Mouse (Mus musculus): ENCODE data around the gene Tmem269. TPM values are rescaled to one million over a fixed set of nuclear protein-coding genes. Genes with fewer than 3 reads are reported as not detected.

Gene Tmem269
- total and polyA plus RNA-seq, 3 experiments = not detected

- ATAC-seq (ENCODE audit: extremely low read depth, insufficient number of reproducible peaks, low FRiP score, poor library complexity, severe bottlenecking) = no peak
These were observed 8.7 kb upstream of the Tmem269 start for GRCm38 (mm10) chr4:119226751-119227150.

DNA sequence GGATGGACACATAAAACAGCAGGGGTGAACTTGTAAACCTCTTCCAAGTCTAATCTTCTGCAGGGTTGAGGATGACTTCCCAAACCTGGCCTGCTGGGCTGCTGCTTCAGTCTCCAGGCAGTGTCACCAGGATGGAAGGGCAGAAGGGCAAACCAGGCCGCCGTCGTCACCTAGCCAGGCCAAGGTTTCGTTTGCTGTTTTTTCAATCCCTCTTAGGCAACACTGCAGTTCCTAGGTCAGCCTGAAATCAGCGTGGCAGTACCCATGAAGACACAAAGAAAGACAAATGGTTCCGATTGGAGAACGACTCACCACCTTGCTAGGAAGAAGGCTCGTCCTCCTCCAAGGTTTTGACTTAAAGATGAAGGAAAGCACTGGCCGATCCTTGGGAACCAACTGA lies 7.7 kb upstream of the Tmem269 start:
- DNase-seq (ENCODE audit: low spot score) (no peak), ATAC-seq (ENCODE audit: extremely low read depth, insufficient number of reproducible peaks, low FRiP score, poor library complexity, severe bottlenecking) (no peak)
- peaks cover 75% of the 10 kb centered on the region for H3K36me3 ChIP-seq (replicated peaks)
- H3K4me3 ChIP-seq (ENCODE audit: low read depth, low read length) = no peak overlapping the region
- peaks cover 9% of the 10 kb centered on the region; the same call in 1 of the 2 replicates for H3K4me1 ChIP-seq (ENCODE audit: insufficient read depth, low read depth, low read length)
- H3K9me3 ChIP-seq (replicated peaks) = no peaks in the 10 kb centered on the region
- no peaks in the 10 kb centered on the region for H3K27me3 ChIP-seq (ENCODE audit: insufficient read depth, low read length)
- TF ChIP-seq CTCF (IDR thresholded peaks at IDR 0.05; ENCODE audit: low read depth, low read length) (no peak), POLR2AphosphoS5 (IDR thresholded peaks at IDR 0.05; ENCODE audit: insufficient replicate concordance, low read depth, low read length) (no peak), TAL1 (conservative IDR thresholded peaks at IDR 0.05; ENCODE audit: low read depth, low read length) (no peak), GATA2 (IDR thresholded peaks at IDR 0.05; ENCODE audit: borderline replicate concordance, low read depth, low read length) (no peak), GATA1 (IDR thresholded peaks at IDR 0.05; ENCODE audit: borderline replicate concordance, low read length) (no peak)

More at GRCm38 (mm10) chr4:119226751-119227150, 8.7 kb upstream of the Tmem269 start:
- Histone ChIP-seq H3K4me1 (ENCODE audit: insufficient read depth, low read depth, low read length) (peaks cover 9% of the 10 kb centered on the region; the same call in 1 of the 2 replicates), H3K4me3 (ENCODE audit: low read depth, low read length) (no peak overlapping the region), H3K27me3 (ENCODE audit: insufficient read depth, low read length) (no peaks in the 10 kb centered on the region), H3K9me3 (replicated peaks) (no peaks in the 10 kb centered on the region), H3K36me3 (replicated peaks) (peaks cover 75% of the 10 kb centered on the region)
- TF ChIP-seq GATA1 (IDR thresholded peaks at IDR 0.05; ENCODE audit: borderline replicate concordance, low read length) = no peak
- TF ChIP-seq GATA2 (IDR thresholded peaks at IDR 0.05; ENCODE audit: borderline replicate concordance, low read depth, low read length) = no peak
- no peak for TF ChIP-seq POLR2AphosphoS5 (IDR thresholded peaks at IDR 0.05; ENCODE audit: insufficient replicate concordance, low read depth, low read length)
- TF ChIP-seq CTCF (IDR thresholded peaks at IDR 0.05; ENCODE audit: low read depth, low read length) = no peak
- TF ChIP-seq TAL1 (conservative IDR thresholded peaks at IDR 0.05; ENCODE audit: low read depth, low read length) = no peak
- no peak for DNase-seq (ENCODE audit: low spot score)

GRCm38 (mm10) chr4:119224534-119224933 lies 6.5 kb upstream of the Tmem269 start:
- ATAC-seq (ENCODE audit: extremely low read depth, insufficient number of reproducible peaks, low FRiP score, poor library complexity, severe bottlenecking) (no peak), DNase-seq (ENCODE audit: low spot score) (no peak)
- peaks cover 9% of the 10 kb centered on the region; the same call in 1 of the 2 replicates for H3K4me1 ChIP-seq (ENCODE audit: insufficient read depth, low read depth, low read length)
- no peak overlapping the region for H3K4me3 ChIP-seq (ENCODE audit: low read depth, low read length)
- H3K9me3 ChIP-seq (replicated peaks) = no peaks in the 10 kb centered on the region
- H3K36me3 ChIP-seq (replicated peaks) = peaks cover 65% of the 10 kb centered on the region
- no peaks in the 10 kb centered on the region for H3K27me3 ChIP-seq (ENCODE audit: insufficient read depth, low read length)
- TF ChIP-seq POLR2AphosphoS5 (IDR thresholded peaks at IDR 0.05; ENCODE audit: insufficient replicate concordance, low read depth, low read length) (no peak), TAL1 (conservative IDR thresholded peaks at IDR 0.05; ENCODE audit: low read depth, low read length) (no peak), GATA1 (IDR thresholded peaks at IDR 0.05; ENCODE audit: borderline replicate concordance, low read length) (no peak), CTCF (IDR thresholded peaks at IDR 0.05; ENCODE audit: low read depth, low read length) (no peak), GATA2 (IDR thresholded peaks at IDR 0.05; ENCODE audit: borderline replicate concordance, low read depth, low read length) (no peak)

DNA sequence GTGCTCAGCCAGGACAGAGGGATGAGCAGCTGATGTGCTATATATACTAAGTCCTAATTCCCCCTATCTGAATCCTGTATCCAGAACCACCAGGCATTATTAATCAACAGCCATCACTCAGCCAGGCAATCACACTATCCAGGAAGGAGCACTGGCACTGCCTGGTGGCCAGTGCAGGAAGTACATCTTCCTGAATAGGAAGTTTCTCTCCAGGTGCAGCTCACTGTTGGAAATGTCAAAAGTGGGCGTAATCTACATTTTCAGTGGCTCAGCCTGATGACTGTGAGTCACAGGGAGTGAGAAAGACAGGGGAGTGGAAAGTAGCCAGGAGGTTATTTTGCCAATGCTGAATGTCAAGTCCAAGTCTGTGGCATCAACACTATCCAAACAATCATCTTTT lies 5.7 kb upstream of the Tmem269 start:
- no peak overlapping the region for H3K4me3 ChIP-seq (ENCODE audit: low read depth, low read length)
- ATAC-seq (ENCODE audit: extremely low read depth, insufficient number of reproducible peaks, low FRiP score, poor library complexity, severe bottlenecking) (peak; percentile 22), DNase-seq (ENCODE audit: low spot score) (peak; percentile 43)
- peaks cover 63% of the 10 kb centered on the region for H3K36me3 ChIP-seq (replicated peaks)
- TF ChIP-seq GATA1 (IDR thresholded peaks at IDR 0.05; ENCODE audit: borderline replicate concordance, low read length) = no peak
- TF ChIP-seq CTCF (IDR thresholded peaks at IDR 0.05; ENCODE audit: low read depth, low read length) = peak; percentile 94
- no peaks in the 10 kb centered on the region for H3K9me3 ChIP-seq (replicated peaks)
- H3K4me1 ChIP-seq (ENCODE audit: insufficient read depth, low read depth, low read length) = peaks cover 12% of the 10 kb centered on the region
- H3K27me3 ChIP-seq (ENCODE audit: insufficient read depth, low read length) = no peaks in the 10 kb centered on the region

DNA sequence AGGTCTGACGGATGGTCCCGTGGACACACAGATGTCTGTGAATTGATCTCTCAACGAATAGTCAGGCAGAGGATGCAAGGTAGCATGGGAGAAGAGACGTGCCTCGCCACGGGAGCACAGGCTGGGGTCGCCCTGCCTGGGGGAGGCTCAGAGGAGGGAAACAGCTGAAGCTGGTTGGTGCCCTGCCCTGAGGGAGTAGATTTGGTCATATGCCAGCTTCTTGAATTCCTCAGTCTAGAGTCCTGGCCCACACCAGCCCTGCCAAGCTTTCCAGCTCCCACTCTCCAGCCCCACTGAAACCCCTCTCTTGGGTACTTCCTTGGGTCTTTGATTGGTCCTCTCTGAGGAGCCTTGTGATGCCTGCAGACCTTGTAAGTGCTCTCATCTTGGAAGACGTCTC lies 1.4 kb downstream of the Tmem269 start:
- TF ChIP-seq POLR2AphosphoS5 (IDR thresholded peaks at IDR 0.05; ENCODE audit: insufficient replicate concordance, low read depth, low read length) = no peak
- no peak for TF ChIP-seq GATA2 (IDR thresholded peaks at IDR 0.05; ENCODE audit: borderline replicate concordance, low read depth, low read length)
- no peak for TF ChIP-seq TAL1 (conservative IDR thresholded peaks at IDR 0.05; ENCODE audit: low read depth, low read length)
- no peak for TF ChIP-seq GATA1 (IDR thresholded peaks at IDR 0.05; ENCODE audit: borderline replicate concordance, low read length)
- TF ChIP-seq CTCF (IDR thresholded peaks at IDR 0.05; ENCODE audit: low read depth, low read length) = no peak
- Histone ChIP-seq H3K4me3 (ENCODE audit: low read depth, low read length) (no peak overlapping the region), H3K9me3 (replicated peaks) (no peaks in the 10 kb centered on the region), H3K36me3 (replicated peaks) (peaks cover 2% of the 10 kb centered on the region), H3K27me3 (ENCODE audit: insufficient read depth, low read length) (peaks cover 59% of the 10 kb centered on the region), H3K4me1 (ENCODE audit: insufficient read depth, low read depth, low read length) (peaks cover 7% of the 10 kb centered on the region)
- ATAC-seq (ENCODE audit: extremely low read depth, insufficient number of reproducible peaks, low FRiP score, poor library complexity, severe bottlenecking) = no peak
- no peak for DNase-seq (ENCODE audit: low spot score)

DNA sequence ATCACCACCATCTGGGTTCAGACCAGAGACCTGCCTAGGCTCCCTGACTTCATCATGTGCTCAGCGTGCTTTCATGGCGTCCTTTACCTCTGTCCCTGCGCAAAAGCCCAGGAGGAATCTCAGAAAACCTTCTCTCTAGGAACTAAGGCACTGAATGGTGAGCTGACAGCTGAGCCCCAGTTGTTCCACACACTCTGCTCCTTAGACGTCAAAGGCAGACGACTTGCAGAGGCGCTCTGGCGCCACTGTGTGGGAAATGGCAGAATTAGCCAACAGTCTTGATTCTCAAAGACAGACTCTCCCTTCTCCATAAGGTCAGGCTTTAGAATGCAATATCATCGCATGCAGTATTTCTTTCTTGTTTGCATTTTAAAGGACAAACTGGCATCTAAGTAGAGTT lies 13.3 kb downstream of the Tmem269 start:
- peak; percentile 72 for DNase-seq (ENCODE audit: low spot score)
- peaks cover 36% of the 10 kb centered on the region for H3K36me3 ChIP-seq (replicated peaks)
- TF ChIP-seq CTCF (IDR thresholded peaks at IDR 0.05; ENCODE audit: low read depth, low read length) (peak; percentile 77), GATA1 (IDR thresholded peaks at IDR 0.05; ENCODE audit: borderline replicate concordance, low read length) (no peak)
- ATAC-seq (ENCODE audit: extremely low read depth, insufficient number of reproducible peaks, low FRiP score, poor library complexity, severe bottlenecking) = peak; percentile 57; the same call in 1 of the 2 replicates
- H3K4me3 ChIP-seq (ENCODE audit: low read depth, low read length) = no peak overlapping the region
- H3K9me3 ChIP-seq (replicated peaks) = no peaks in the 10 kb centered on the region
- peaks cover 37% of the 10 kb centered on the region for H3K27me3 ChIP-seq (ENCODE audit: insufficient read depth, low read length)
- peaks cover 32% of the 10 kb centered on the region for H3K4me1 ChIP-seq (ENCODE audit: insufficient read depth, low read depth, low read length)

DNA sequence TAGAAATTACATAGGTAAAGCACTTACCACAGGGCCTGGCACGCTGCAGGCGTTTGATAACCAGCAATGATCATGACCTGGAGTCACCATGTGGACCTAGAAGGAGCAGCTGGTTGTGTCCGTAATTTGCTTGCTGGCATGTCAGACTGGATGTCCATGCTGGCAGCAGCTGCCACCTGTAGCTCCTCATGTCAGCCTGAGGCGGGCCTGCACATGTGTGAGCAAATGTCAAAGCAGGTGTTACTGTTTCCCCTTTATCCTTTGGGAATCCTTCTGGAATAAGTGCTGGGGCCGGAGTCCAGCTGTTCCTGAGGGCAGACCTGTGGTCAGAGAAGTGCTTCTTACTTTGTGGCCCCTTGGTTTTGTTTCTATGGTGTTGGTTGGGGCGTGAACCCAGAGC lies 19.9 kb downstream of the Tmem269 start:
- H3K9me3 ChIP-seq (replicated peaks) = no peaks in the 10 kb centered on the region
- peaks cover 75% of the 10 kb centered on the region for H3K4me1 ChIP-seq (ENCODE audit: insufficient read depth, low read depth, low read length)
- peak overlapping the region; percentile 66; the same call in 1 of the 2 replicates for H3K4me3 ChIP-seq (ENCODE audit: low read depth, low read length)
- no peaks in the 10 kb centered on the region for H3K27me3 ChIP-seq (ENCODE audit: insufficient read depth, low read length)
- ATAC-seq (ENCODE audit: extremely low read depth, insufficient number of reproducible peaks, low FRiP score, poor library complexity, severe bottlenecking) (no peak), DNase-seq (ENCODE audit: low spot score) (no peak)
- H3K36me3 ChIP-seq (replicated peaks) = peaks cover 68% of the 10 kb centered on the region
- TF ChIP-seq CTCF (IDR thresholded peaks at IDR 0.05; ENCODE audit: low read depth, low read length) = no peak
